Comparison of ENCODE assay signal across 9 mouse cellular contexts in genomic region chr6:148687770-148688169, GRCm38 (mm10).
DNase-seq lines count a peak whose midpoint lies in the region; ATAC-seq and TF ChIP-seq lines count a peak whose summit lies in the region.
"Had no signal": no experiment of that assay in that cellular context is flagged by ENCODE, and none has a peak within 500 bp of the region (broad histone marks: within the 10 kb centered on the region; RNA-seq: fewer than 3 reads in every experiment).

No protein-coding gene starts in this region.

- no peak for TF ChIP-seq POLR2A in kidney, adult 2 months (IDR thresholded peaks at IDR 0.05; ENCODE audit: low read depth, low read length)
- TF ChIP-seq POLR2A in limb, embryonic 14.5 days (IDR thresholded peaks at IDR 0.05; ENCODE audit: borderline replicate concordance, extremely low read depth, insufficient read depth, insufficient read length) = no peak

- no peak overlapping the region for H3K27ac ChIP-seq in kidney, adult 2 months (ENCODE audit: insufficient read depth, low read depth, low read length)
- no peak overlapping the region for H3K27ac ChIP-seq in kidney, embryonic 14.5 days (ENCODE audit: low read depth, low read length)
- H3K27ac ChIP-seq in limb, embryonic 14.5 days (replicated peaks; ENCODE audit: low read depth, low read length) = no peak overlapping the region

- WGBS in kidney, adult 2 months = 14% methylated on average over 4 of the region's 4 CpGs
- WGBS in kidney, embryonic 14.5 days = 62% methylated on average over 2 of the region's 4 CpGs
- 47% methylated on average over 3 of the region's 4 CpGs for WGBS in limb, embryonic 14.5 days

- H3K36me3 ChIP-seq in kidney, adult 2 months (ENCODE audit: control insufficient read depth, insufficient read depth, low read length) = no peaks in the 10 kb centered on the region
- no peaks in the 10 kb centered on the region for H3K36me3 ChIP-seq in kidney, embryonic 14.5 days (ENCODE audit: control insufficient read depth, insufficient read depth, low read length)
- H3K36me3 ChIP-seq in limb, embryonic 14.5 days (ENCODE audit: control insufficient read depth, insufficient read depth, low read length) = no peaks in the 10 kb centered on the region

- TF ChIP-seq CTCF in kidney, adult 2 months (conservative IDR thresholded peaks at IDR 0.05; ENCODE audit: insufficient read depth, insufficient read length, low read depth, low read length) = peak; percentile 60

- no peaks in the 10 kb centered on the region for H3K9me3 ChIP-seq in kidney, embryonic 14.5 days (ENCODE audit: control insufficient read depth, low read length)
- no peaks in the 10 kb centered on the region for H3K9me3 ChIP-seq in limb, embryonic 14.5 days (ENCODE audit: control insufficient read depth, low read length)

- no peak overlapping the region for H3K9ac ChIP-seq in kidney, embryonic 14.5 days (ENCODE audit: low read depth, low read length)
- H3K9ac ChIP-seq in limb, embryonic 14.5 days (ENCODE audit: low read depth, low read length, severe bottlenecking) = no peak overlapping the region

- H3K27me3 ChIP-seq in kidney, adult 2 months (replicated peaks; ENCODE audit: control insufficient read depth, insufficient read depth, low read length) = no peaks in the 10 kb centered on the region
- no peaks in the 10 kb centered on the region for H3K27me3 ChIP-seq in kidney, embryonic 14.5 days (ENCODE audit: control insufficient read depth, insufficient read depth, low read length)
- H3K27me3 ChIP-seq in limb, embryonic 14.5 days (ENCODE audit: control insufficient read depth, insufficient read depth, low read length) = no peaks in the 10 kb centered on the region
- H3K27me3 ChIP-seq: megakaryocyte, embryonic 14.5 days had no signal

- H3K4me3 ChIP-seq in kidney, adult 2 months (ENCODE audit: insufficient read depth, low read depth, low read length) = no peak overlapping the region
- no peak overlapping the region for H3K4me3 ChIP-seq in kidney, embryonic 14.5 days (ENCODE audit: low read length)
- H3K4me3 ChIP-seq in limb, embryonic 14.5 days (replicated peaks; ENCODE audit: low read length) = no peak overlapping the region
- H3K4me3 ChIP-seq: megakaryocyte, embryonic 14.5 days had no signal

- peak; percentile 45 for DNase-seq in kidney, adult 2 months
- DNase-seq in kidney, adult 11 months = no peak
- peak; percentile 50 for DNase-seq in c-Kit-positive CD71-positive TER-119-positive erythroid progenitor cells, embryonic 14.5 days (ENCODE audit: low spot score)
- DNase-seq in frontal cortex, adult 2 months (ENCODE audit: extremely low spot score in 1 of 2, low spot score in 1 of 2) = peak; percentile 13 to 79
- peak; percentile 41 for DNase-seq in limb, embryonic 14.5 days (ENCODE audit: low spot score)
- peak; percentile 3 for DNase-seq in naive thymus-derived CD4-positive, alpha-beta T cell, adult 2 months (ENCODE audit: low read depth)
- peak; percentile 22 to 30 for DNase-seq in thymus, postnatal 36 days

- H3K4me1 ChIP-seq in kidney, adult 2 months (ENCODE audit: control insufficient read depth, insufficient read depth, low read length) = peaks cover 2% of the 10 kb centered on the region; the same call in 1 of the 2 replicates
- H3K4me1 ChIP-seq in kidney, embryonic 14.5 days (ENCODE audit: control insufficient read depth, insufficient read depth, low read length) = no peaks in the 10 kb centered on the region
- no peaks in the 10 kb centered on the region for H3K4me1 ChIP-seq in limb, embryonic 14.5 days (ENCODE audit: control insufficient read depth, insufficient read depth, low read length)
- H3K4me1 ChIP-seq: megakaryocyte, embryonic 14.5 days had no signal

- H3K4me2 ChIP-seq in kidney, embryonic 14.5 days (replicated peaks; ENCODE audit: low read depth, low read length) = no peak overlapping the region
- H3K4me2 ChIP-seq in limb, embryonic 14.5 days (replicated peaks; ENCODE audit: low read depth, low read length, severe bottlenecking) = no peak overlapping the region

- 0 out of 2 replicates have a peak, but pooled peaks have one; percentile 32 for ATAC-seq in kidney, embryonic 14.5 days (ENCODE audit: low FRiP score, low TSS enrichment)
- ATAC-seq in limb, embryonic 14.5 days (ENCODE audit: low FRiP score, low read depth) = no peak
